In the genomic region with DNA sequence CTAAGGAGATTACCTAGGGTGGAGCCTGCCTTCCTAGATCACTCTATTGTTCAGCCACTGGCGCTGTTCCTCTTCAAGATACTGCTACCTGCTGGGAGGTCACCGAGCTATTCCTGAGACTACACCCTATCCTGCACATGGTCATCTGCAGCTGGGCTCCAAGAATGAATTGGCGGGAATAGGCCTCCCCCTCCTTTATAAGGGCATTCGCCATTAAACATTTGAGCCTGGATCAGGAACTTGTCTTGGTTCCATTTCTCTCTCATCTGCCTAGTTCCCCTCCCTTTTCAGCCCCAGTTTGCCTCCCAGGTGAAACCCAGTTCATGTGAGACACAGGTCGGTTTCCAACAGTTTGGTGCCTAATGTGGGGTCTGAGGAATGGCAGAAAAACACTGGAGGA, we compare ENCODE assay signal across 21 mouse cellular contexts. TPM values are rescaled to one million over a fixed set of nuclear protein-coding genes. Genes with fewer than 3 reads are reported as not detected.
"Had no signal": no experiment of that assay in that cellular context is flagged by ENCODE, and none has a peak within 500 bp of the region (broad histone marks: within the 10 kb centered on the region; RNA-seq: fewer than 3 reads in every experiment).

No protein-coding gene starts in this region.

- H3K27ac ChIP-seq: midbrain, embryonic 10.5 days; midbrain, embryonic 12.5 days; neural tube, embryonic 13.5 days; neural tube, embryonic 15.5 days had no signal

- H3K27me3 ChIP-seq: midbrain, embryonic 12.5 days; neural tube, embryonic 13.5 days; neural tube, embryonic 15.5 days had no signal

- H3K4me1 ChIP-seq: midbrain, embryonic 10.5 days; neural tube, embryonic 15.5 days had no signal

- H3K36me3 ChIP-seq: midbrain, embryonic 10.5 days; midbrain, embryonic 12.5 days; neural tube, embryonic 13.5 days; neural tube, embryonic 15.5 days had no signal

- H3K9ac ChIP-seq: lung, embryonic 14.5 days; midbrain, embryonic 12.5 days; neural tube, embryonic 13.5 days; neural tube, embryonic 15.5 days had no signal

- H3K4me3 ChIP-seq: midbrain, embryonic 10.5 days; midbrain, embryonic 12.5 days; myocyte; neural tube, embryonic 13.5 days; neural tube, embryonic 15.5 days had no signal

- H3K9me3 ChIP-seq: midbrain, embryonic 10.5 days; midbrain, embryonic 12.5 days; neural tube, embryonic 13.5 days; neural tube, embryonic 15.5 days had no signal

- DNase-seq: lung, adult 18-20 months; lung, embryonic 14.5 days; lung, postnatal 10 days; lung, postnatal 4 days; midbrain, embryonic 14.5 days; retina, postnatal 1 day; right cerebral cortex, adult 18-20 months; right cerebral cortex, postnatal 25 days; right cerebral cortex, postnatal 4 days; spleen, adult 18-20 months; thymus, adult 18-20 months; thymus, postnatal 14 days; thymus, postnatal 36 days had no signal

RNA-seq across cellular contexts. Expression of a gene that starts 39.4 kb away (rescaled TPM):
- total RNA-seq: megakaryocyte, adult 5-6 weeks; megakaryocyte-erythroid progenitor cell, adult 5-6 weeks had no signal
- polyA plus RNA-seq: myocyte; small intestine, adult 2 months had no signal
